Mouse (Mus musculus) urinary bladder, adult 18-20 months (tissue): ENCODE measurements around the gene Gimap8.

ENCODE experiments used
- DNase-seq, 2 experiments: peaks; one replicate each; pipeline ENCODE4 v3.0.0; 2022; ENCODE audit warnings: low spot score in 2 of 2, mixed read lengths in 2 of 2

Gene Gimap8

DNA sequence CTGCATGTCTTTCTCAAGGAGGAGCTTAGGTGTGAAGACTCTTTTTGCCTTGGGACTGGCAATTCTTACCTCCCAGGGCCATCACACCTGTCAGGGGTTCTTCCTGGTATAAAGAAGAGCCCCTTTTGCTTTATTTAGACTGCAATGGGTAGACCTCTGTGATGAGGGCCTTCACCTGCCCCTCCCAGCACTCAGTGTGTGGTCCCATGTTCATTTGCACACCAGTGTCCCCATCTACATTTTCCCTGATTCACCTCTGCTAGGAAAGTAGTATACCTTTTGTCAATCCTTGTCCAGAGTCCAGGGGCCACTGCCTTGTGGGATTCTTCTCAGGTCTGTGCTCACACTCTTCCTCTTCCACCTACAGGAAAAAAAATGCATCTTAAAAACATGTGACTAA is 57.1 kb downstream of the Gimap8 start:
- no peak for DNase-seq

- DNase-seq, result no peak
Observed at GRCm38 (mm10) chr6:48706130-48706529, 59.1 kb downstream of the Gimap8 start.
